8 mouse cellular contexts compared by ENCODE assay signal in the genomic region with DNA sequence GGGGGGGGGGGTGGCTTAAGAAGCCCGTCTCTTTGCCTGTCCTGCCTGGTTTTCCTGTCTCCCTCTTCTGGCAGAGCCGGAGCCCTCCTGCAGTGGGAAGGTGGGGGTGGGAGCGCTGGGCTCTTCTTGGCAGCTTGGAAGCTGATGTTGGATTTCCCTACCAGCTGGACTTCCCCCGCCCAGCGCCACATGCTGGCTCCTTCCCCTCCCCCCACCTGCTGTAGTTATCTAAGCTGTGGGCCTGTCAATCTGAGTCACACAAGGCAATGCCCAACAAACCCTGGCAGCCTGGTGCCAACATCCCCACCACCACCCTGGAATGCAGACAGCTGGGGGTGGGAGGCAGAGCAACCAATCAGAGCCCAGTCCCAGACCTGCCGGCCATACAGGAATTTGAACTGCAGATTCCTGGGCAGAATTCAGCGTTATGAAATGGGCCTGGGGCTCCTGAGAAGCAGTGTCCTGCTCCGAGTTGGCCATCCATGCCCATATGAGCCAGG. TPM values are rescaled to one million over a fixed set of nuclear protein-coding genes. Genes with fewer than 3 reads are reported as not detected.
DNase-seq lines count a peak whose midpoint lies in the region; ATAC-seq and TF ChIP-seq lines count a peak whose summit lies in the region.
"Had no signal": no experiment of that assay in that cellular context is flagged by ENCODE, and none has a peak within 500 bp of the region (broad histone marks: within the 10 kb centered on the region; RNA-seq: fewer than 3 reads in every experiment).

No protein-coding gene starts in this region.

- DNase-seq in adrenal gland, postnatal 36 days = peak; percentile 21 to 62
- peak; percentile 87 to 91 for DNase-seq in layer of hippocampus, adult 18-20 months (ENCODE audit: low spot score in 2 of 2)
- peak; percentile 36 for DNase-seq in lung, postnatal 14 days
- DNase-seq in right cerebral cortex, postnatal 14 days = peak; percentile 91
- DNase-seq in thymus, postnatal 4 days = no peak

- peak overlapping the region; percentile 39 for H3K4me2 ChIP-seq in heart, embryonic 15.5 days

- no peaks in the 10 kb centered on the region for H3K36me3 ChIP-seq in heart, embryonic 15.5 days

- peak; percentile 59 for ATAC-seq in heart, embryonic 15.5 days (replicated peaks; ENCODE audit: insufficient number of reproducible peaks, insufficient read depth, low FRiP score, low read depth)

- TF ChIP-seq CTCF in cortical plate, adult 2 months (IDR thresholded peaks at IDR 0.05; ENCODE audit: extremely low read depth, insufficient read depth, low read length) = 0 out of 2 replicates have a peak, but pooled peaks have one; percentile 20

- WGBS in heart, embryonic 15.5 days = under 1% methylated on average over 8 of the region's 8 CpGs

- H3K9ac ChIP-seq in heart, embryonic 15.5 days = no peak overlapping the region

- H3K27me3 ChIP-seq in heart, embryonic 15.5 days = peaks cover 88% of the 10 kb centered on the region

- peaks cover 4% of the 10 kb centered on the region for H3K4me1 ChIP-seq in cortical plate, adult 2 months (ENCODE audit: control insufficient read depth, insufficient read depth, low read length)
- H3K4me1 ChIP-seq in heart, embryonic 15.5 days (replicated peaks) = peaks cover 30% of the 10 kb centered on the region

- peak overlapping the region; percentile 94 for H3K27ac ChIP-seq in cortical plate, adult 2 months (ENCODE audit: insufficient read depth, low read length)
- H3K27ac ChIP-seq in heart, embryonic 15.5 days = no peak overlapping the region

- peak; percentile 68 for TF ChIP-seq POLR2A in cortical plate, adult 2 months (IDR thresholded peaks at IDR 0.05; ENCODE audit: extremely low read depth, insufficient read depth, low read length)

- no peaks in the 10 kb centered on the region for H3K9me3 ChIP-seq in heart, embryonic 15.5 days (replicated peaks)
- H3K9me3 ChIP-seq: megakaryocyte, embryonic 14.5 days had no signal

- H3K4me3 ChIP-seq in cortical plate, adult 2 months (ENCODE audit: insufficient read depth, low read length) = peak overlapping the region; percentile 95
- H3K4me3 ChIP-seq in heart, embryonic 15.5 days = no peak overlapping the region
- H3K4me3 ChIP-seq: megakaryocyte, embryonic 14.5 days had no signal

RNA-seq across cellular contexts. Expression of a gene that starts 1.3 kb away (rescaled TPM):
- under 1 TPM in 1 of 2 experiments, not detected in 1; 0.30 TPM for total RNA-seq in adrenal gland, postnatal 36 days (2021)
- polyA plus RNA-seq in cortical plate, adult 2 months (2012; rRNA removed) = 49.9 and 50.2 TPM in 2 replicates
- polyA plus RNA-seq in heart, embryonic 15.5 days (2015; fragmentation: Nextera tagmentation; extraction: Ambion mirVana) = 0.10 and 0.25 TPM in 2 replicates
- 10 to 100 TPM; 44.3 to 47.4 TPM for total RNA-seq in layer of hippocampus, adult 18-20 months (2021)

Comparison
In these comparisons a context has a peak if more than half of its experiments do, and no peak if none do; other contexts are left out.
1. RNA of a gene that starts 1.3 kb away (total RNA-seq): 44.3 to 47.4 TPM in layer of hippocampus, adult 18-20 months; 0.30 TPM in adrenal gland, postnatal 36 days; every median in the first group is over 10 times any median in the second.